Mouse (Mus musculus): Measurements from ENCODE around the gene Uchl1.

Gene Uchl1

GRCm38 (mm10) chr5:66675983-66676382, at the start of gene Uchl1:
Gene Uchl1, plus strand, starts transcription at chr5:66676091.
- DNase-seq (ENCODE audit: extremely low read depth, low read depth, low spot score) = no peak

GRCm38 (mm10) chr5:66627805-66628204, 48.1 kb upstream of the Uchl1 start:
- DNase-seq (ENCODE audit: extremely low read depth, low read depth, low spot score) = no peak

- no peak for DNase-seq (ENCODE audit: extremely low read depth, low read depth, low spot score)
These were observed 40.3 kb upstream of the Uchl1 start for GRCm38 (mm10) chr5:66635459-66636079.

- DNase-seq (ENCODE audit: extremely low read depth, low read depth, low spot score) = no peak
These were observed 33.7 kb upstream of the Uchl1 start for GRCm38 (mm10) chr5:66642156-66642555.

GRCm38 (mm10) chr5:66643260-66643659, 32.6 kb upstream of the Uchl1 start:
- DNase-seq (ENCODE audit: extremely low read depth, low read depth, low spot score) = no peak

- no peak for DNase-seq (ENCODE audit: extremely low read depth, low read depth, low spot score)
These were observed 28.4 kb upstream of the Uchl1 start for GRCm38 (mm10) chr5:66647504-66647903.

- no peak for DNase-seq (ENCODE audit: extremely low read depth, low read depth, low spot score)
These were observed 21.7 kb upstream of the Uchl1 start for GRCm38 (mm10) chr5:66654220-66654619.

DNA sequence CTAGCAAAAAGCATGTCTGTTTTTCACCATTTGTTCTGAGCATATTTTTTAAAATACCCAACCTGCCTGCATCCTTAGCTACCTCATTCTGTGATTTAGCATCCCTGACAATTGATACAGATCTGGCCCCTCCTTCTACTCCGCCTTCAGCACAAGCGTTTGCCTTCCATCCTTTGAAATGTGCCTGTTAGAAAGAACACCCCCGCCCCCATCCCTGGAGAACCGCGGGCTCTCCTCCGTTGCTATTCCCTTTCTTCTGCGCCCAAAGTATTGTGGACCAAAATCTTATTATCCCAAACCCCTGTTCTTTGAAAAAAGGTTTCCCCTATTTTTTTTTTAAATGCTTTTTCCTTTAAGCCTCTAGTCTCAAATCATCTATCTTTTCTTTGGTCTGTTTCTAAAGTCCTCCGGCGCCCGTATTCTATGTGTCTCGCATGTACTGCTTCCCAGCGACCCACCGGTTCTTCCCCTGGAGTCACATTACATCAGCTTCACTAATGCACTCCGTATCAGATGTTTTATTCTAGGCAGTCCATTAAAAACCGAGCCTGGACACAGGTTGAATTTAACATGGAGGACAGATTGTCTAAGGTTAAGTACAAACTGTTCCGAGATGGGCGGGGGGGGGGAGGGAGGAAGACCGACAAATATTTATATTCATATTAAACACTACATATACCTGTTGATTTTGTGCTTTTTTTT, 551 bp upstream of the Uchl1 start:
- DNase-seq (ENCODE audit: extremely low read depth, low read depth, low spot score) = no peak

GRCm38 (mm10) chr5:66676457-66677117, 696 bp downstream of the Uchl1 start:
- DNase-seq (ENCODE audit: extremely low read depth, low read depth, low spot score) = no peak

DNA sequence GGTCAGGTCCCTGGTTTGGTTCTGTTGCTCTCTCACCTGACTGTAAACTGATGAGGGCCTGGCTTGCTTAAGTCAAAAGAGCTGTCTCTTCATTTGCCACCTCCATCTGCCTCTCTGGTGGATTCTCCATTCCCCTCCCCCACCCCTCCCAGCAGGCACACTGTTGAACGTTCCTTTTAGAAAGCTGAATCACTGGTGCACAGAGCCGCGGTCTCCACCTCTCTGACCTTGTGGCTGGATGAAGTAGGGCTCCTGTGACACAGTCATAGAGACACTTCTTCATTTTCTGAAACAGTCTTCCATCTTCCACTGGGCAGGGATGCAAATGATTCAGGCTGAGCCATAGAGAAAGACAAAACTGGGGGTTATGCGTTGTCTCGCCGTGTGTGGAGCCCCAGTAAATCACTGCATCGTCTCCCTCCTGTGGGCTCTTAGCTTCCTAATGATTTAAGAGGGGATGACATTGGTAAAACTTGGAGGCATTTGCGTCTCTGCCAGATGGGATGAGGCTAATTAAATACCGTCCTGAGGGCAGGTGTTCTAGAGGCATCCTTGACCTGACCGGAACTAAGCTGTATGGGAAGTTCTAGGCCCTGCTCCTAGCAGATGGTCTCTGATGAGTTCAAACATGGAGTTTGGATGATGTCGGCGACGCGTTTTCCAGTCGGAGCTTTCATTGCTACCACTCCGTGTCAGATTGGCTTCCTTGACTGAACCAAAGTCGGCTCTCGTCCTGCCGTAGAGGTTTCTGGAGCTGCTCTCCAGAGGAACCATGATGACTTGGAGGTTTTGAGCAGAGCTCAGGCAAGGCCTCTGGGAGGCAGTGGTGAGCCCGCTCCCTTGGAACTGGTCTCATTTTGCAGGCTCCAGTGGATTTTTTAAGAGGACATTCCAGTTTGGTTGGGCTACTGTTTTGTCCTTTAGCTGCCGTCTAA, 1.8 kb downstream of the Uchl1 start:
- no peak for DNase-seq (ENCODE audit: extremely low read depth, low read depth, low spot score)

DNA sequence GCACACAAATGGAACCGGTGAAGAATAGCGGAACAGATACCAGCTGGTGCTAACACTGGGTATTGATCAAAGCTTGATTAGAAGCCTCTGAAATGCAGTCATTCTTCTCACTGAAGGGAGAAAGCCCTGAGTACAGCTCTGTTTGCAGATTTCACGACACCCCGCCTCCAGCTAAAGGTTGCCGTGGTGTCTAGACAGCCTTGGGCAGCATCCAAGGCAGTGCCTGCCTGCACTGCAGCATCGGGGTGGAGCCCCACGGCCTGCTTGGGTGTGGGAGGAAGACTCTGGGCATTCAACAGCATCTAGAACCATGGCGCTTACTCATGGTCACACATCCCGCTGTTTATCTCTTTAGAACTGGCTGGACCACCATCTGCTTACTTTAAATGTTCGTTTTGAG, 3.3 kb downstream of the Uchl1 start:
- DNase-seq (ENCODE audit: extremely low read depth, low read depth, low spot score) = no peak

DNA sequence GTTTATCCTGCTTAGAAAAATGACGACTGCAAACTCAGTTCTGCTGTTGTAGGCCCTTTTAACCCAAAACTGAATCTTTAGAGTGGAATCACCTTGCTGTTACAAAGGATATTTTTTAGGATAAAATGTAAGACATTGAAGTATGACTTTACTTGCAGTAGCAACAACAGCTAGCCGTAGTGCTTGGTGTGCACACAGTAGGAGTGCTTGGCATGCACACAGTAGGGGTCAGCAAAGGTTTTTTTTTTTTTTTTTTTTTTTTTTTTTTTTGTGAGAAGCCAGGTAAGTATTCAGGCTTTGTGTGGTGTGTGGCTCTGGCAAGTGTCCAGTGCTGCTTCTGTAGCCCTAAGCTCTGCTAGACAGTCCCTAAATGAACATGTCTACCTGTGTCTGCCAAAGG, 10.0 kb downstream of the Uchl1 start:
- no peak for DNase-seq (ENCODE audit: extremely low read depth, low read depth, low spot score)

DNA sequence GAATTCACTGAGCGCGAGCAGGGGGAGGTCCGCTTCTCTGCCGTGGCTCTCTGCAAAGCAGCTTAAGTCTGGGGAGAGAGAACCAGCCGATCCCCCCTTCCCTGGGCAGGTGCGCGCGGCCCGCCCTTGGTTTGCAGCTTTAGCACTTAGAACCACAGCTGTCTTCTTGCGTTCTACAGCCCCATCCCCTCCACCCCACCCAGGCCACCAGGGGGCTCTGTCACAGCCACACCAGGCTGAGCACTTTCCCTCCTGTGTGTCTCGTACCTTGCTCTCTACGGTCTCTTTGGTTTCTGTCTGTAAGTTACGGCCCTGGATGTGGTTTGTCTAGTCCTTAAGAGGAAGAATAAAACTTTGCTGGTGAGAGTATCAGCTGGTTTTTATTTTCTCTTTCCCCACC, 11.0 kb downstream of the Uchl1 start:
- DNase-seq (ENCODE audit: extremely low read depth, low read depth, low spot score) = no peak

DNA sequence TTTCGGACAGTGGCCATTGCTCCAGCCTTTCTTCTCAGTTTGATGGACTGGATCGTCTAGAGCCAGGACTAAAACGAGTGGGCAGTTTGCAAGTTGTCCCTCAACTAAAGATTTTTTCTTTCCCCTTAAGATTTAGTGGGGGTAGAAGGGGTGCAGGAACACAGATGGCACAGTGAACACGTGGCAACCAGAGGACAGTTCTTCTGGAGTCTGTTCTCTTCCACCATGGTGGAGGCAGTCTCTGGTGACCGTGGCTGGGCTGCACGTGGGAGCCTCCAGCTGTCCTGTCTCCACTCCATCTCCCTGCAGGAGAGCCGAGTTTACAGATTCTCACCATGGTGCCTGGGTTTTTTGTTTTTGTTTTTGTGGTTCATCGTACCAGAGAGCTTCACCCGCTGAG, 11.8 kb downstream of the Uchl1 start:
- no peak for DNase-seq (ENCODE audit: extremely low read depth, low read depth, low spot score)

DNA sequence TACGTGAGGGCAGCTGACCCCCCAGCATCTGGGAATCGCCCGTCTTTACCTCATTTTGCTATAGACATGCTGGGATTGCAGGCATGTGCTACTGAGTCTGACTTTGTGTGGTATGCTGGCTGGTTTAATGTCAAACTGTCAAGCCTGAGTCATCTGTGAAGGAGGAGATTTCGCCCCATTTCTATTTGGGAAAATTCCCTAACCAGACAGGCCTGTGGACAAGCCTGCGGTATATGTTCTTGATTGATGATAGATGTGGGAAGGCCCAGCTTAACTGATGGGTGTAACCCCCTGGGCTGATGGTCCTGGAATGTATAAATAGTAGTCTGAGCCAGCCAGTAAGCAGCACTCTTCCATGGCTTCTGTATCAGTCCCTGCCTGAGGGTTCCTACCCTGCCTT, 12.4 kb downstream of the Uchl1 start:
- no peak for DNase-seq (ENCODE audit: extremely low read depth, low read depth, low spot score)

- no peak for DNase-seq (ENCODE audit: extremely low read depth, low read depth, low spot score)
These were observed 13.9 kb downstream of the Uchl1 start for GRCm38 (mm10) chr5:66689796-66690195.

GRCm38 (mm10) chr5:66693231-66693630, 17.3 kb downstream of the Uchl1 start:
- DNase-seq (ENCODE audit: extremely low read depth, low read depth, low spot score) = no peak

GRCm38 (mm10) chr5:66697119-66697518, 21.2 kb downstream of the Uchl1 start:
- DNase-seq (ENCODE audit: extremely low read depth, low read depth, low spot score) = no peak

DNA sequence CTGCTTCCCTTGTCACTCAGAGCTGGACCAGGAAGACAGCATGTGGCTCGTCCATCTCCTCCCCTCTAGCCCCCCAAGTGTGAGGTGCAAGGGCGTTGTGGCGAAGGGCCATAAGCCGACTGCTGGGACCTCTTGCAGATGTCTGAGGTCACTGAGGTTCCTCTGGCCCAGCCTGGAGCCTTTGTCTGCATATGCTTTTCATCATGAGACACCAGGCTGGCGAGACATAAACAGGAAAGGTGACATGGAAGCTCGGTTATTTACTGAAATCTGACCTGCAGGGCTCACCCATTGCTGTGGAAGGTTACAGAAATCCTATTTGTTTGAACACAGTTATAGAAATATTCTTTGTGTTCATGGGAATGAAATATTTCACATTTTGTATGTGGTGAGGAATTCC, 24.0 kb downstream of the Uchl1 start:
- no peak for DNase-seq (ENCODE audit: extremely low read depth, low read depth, low spot score)

DNA sequence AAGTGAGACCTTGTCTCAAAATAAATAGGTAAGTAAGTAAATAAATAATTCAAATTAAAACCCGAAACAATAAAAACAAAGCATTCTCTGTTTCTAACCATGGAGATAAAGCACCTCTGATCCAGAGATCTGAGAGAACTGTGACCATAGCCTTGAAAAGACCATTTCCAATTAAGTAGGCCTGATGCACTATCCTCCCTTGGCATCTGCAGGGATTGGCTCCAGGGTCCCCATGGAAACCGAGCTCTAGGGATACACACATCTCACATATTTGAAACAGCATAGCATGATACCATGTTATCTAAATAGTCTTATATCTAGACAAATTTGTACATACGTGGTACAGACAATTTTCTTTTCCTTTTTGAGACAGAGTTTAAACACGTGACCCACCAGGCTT, 26.1 kb downstream of the Uchl1 start:
- DNase-seq (ENCODE audit: extremely low read depth, low read depth, low spot score) = no peak

DNA sequence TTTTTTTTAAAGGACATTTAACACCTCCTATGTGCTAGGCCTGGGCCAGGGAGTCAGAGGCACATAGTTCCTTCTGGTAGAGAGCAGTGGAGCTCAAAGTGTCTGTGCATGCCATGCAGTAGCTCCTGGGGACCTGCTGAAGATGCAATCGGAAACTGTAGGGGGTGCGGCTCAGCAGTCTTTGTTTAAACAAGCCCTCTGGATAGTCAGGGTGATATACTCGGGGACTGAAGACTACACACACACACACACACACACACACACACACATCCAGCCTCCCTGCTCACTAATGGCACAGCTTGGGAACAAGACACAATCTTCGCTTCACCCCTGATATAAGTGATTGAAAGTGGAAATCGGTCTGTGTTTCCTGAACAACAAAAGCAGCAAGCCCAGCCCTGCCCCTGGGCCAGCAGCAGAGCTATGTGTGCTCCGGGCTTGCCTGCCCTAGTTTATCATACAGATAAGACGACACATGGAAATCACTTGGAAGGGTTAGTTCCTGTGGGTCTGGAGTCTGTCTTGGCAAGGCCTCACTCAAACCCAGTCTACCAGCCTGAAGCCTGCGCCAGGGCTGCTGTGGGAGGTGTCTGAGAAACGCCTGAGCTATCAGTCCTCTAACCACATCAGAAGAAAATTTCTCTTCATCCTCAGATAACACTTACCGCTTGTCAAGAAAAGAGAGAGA, 27.6 kb downstream of the Uchl1 start:
- no peak for DNase-seq (ENCODE audit: extremely low read depth, low read depth, low spot score)

Measured in fat pad, adult 2 months (tissue).